Mouse (Mus musculus) MEL (cell line): ENCODE data around the gene Cacna1g.

Source experiments
- CTCF ChIP-seq, 3 experiments: IDR thresholded peaks in 2 of 3; conservative IDR thresholded peaks in 1 of 3; 2 replicates each; pipeline ENCODE4 v1.5.1; 2011 to 2012; ENCODE audit warnings: low read length in 3 of 3, low read depth in 2 of 3, mild to moderate bottlenecking in 2 of 3, improper control_type of control experiment in 1 of 3, inconsistent platforms in 1 of 3, mixed read lengths in 1 of 3, moderate library complexity in 1 of 3; ENCODE audit not compliant: control insufficient read depth in 1 of 3, insufficient read depth in 1 of 3, poor library complexity in 1 of 3, severe bottlenecking in 1 of 3
- EP300 ChIP-seq, 2 experiments: IDR thresholded peaks; 2 replicates each; pipeline ENCODE4 v1.6.1; 2011; ENCODE audit warnings: improper control_type of control experiment in 2 of 2, low read length in 2 of 2, low read depth in 1 of 2, mild to moderate bottlenecking in 1 of 2
- GATA1 ChIP-seq: IDR thresholded peaks from 2 replicates; pipeline ENCODE4 v1.6.1; 2011; ENCODE audit warnings: low read depth, low read length, improper control_type of control experiment
- HCFC1 ChIP-seq: IDR thresholded peaks from 2 replicates; pipeline ENCODE4 v1.6.1; 2012; ENCODE audit warnings: low read depth, mild to moderate bottlenecking, inconsistent platforms, low read length, improper control_type of control experiment, moderate library complexity
- MAX ChIP-seq: IDR thresholded peaks from 2 replicates; pipeline ENCODE4 v1.6.1; 2011; ENCODE audit warnings: low read length, improper control_type of control experiment
- POLR2A ChIP-seq, 2 experiments: IDR thresholded peaks; 2 replicates each; pipeline ENCODE4 v1.6.1; 2011 to 2012; ENCODE audit warnings: low read length in 2 of 2, mild to moderate bottlenecking in 2 of 2, control low read depth in 1 of 2, improper control_type of control experiment in 1 of 2, low read depth in 1 of 2, moderate library complexity in 1 of 2; ENCODE audit not compliant: control insufficient read depth in 1 of 2, insufficient read depth in 1 of 2, poor library complexity in 1 of 2
- USF1 ChIP-seq: IDR thresholded peaks from 2 replicates; pipeline ENCODE4 v1.6.1; 2014; ENCODE audit warnings: low read depth, mild to moderate bottlenecking, inconsistent platforms, low read length, improper control_type of control experiment, moderate library complexity
- ZC3H11A ChIP-seq: IDR thresholded peaks from 2 replicates; pipeline ENCODE4 v1.6.1; 2012; ENCODE audit warnings: low read depth, mild to moderate bottlenecking, inconsistent platforms, low read length, improper control_type of control experiment

GRCm38 (mm10) chr11:94468582-94469064, 5.4 kb downstream of the Cacna1g start:
- TF ChIP-seq HCFC1 (no peak), ZC3H11A (no peak), CTCF (IDR thresholded peaks at IDR 0.05 in 2 of 3, conservative IDR thresholded peaks at IDR 0.05 in 1 of 3; ENCODE audit: control insufficient read depth in 1 of 3, insufficient read depth in 1 of 3, low read depth in 2 of 3, low read length in 3 of 3, poor library complexity in 1 of 3, severe bottlenecking in 1 of 3) (no peak), EP300 (IDR thresholded peaks at IDR 0.05; ENCODE audit: low read depth in 1 of 2, low read length in 2 of 2) (no peak), MAX (no peak), POLR2A (IDR thresholded peaks at IDR 0.05; ENCODE audit: control insufficient read depth in 1 of 2, insufficient read depth in 1 of 2, low read depth in 1 of 2, low read length in 2 of 2, poor library complexity in 1 of 2) (no peak), USF1 (no peak), GATA1 (no peak)
